12 mouse cellular contexts compared by ENCODE assay signal in the genomic region with DNA sequence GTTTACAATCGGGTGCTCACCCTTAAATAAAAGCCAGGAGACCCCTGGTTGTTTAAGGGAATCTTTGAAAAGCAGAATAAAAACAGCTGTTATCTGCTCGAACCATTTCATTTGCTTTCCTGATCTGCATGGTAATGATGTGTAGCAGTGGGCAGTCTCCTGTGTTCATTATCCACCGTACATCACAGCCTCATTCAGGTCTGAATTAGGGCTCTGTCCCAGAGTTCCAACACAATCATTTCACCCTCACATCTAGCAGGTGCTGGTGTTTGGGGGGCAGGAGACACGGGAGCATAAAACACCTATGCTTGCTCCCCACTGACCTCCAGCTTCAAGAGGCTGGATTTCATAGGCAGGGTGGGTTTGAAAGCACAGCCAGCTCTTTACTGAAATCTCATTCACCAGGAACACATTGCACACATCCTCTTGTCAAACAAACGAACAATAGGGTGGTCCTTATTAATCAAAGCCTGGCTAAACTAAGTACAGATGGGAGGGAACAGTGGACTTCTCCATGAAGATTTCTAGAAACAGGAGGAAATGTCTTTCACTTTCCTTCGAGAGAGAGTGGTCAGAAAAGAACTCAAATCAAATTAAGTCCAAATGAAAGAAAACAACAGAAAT.
DNase-seq lines count a peak whose midpoint lies in the region; ATAC-seq and TF ChIP-seq lines count a peak whose summit lies in the region.
"Had no signal": no experiment of that assay in that cellular context is flagged by ENCODE, and none has a peak within 500 bp of the region (broad histone marks: within the 10 kb centered on the region; RNA-seq: fewer than 3 reads in every experiment).

No protein-coding gene starts in this region.

- TF ChIP-seq CTCF in intestine, postnatal 0 days (IDR thresholded peaks at IDR 0.05; ENCODE audit: low read depth) = no peak
- no peak for TF ChIP-seq CTCF in lung, postnatal 0 days (IDR thresholded peaks at IDR 0.05)

- H3K36me3 ChIP-seq in intestine, embryonic 14.5 days (ENCODE audit: control insufficient read depth, insufficient read depth, low read length) = no peaks in the 10 kb centered on the region
- no peaks in the 10 kb centered on the region for H3K36me3 ChIP-seq in intestine, postnatal 0 days (ENCODE audit: control insufficient read depth, insufficient read depth)
- H3K36me3 ChIP-seq in forebrain, embryonic 16.5 days (ENCODE audit: control insufficient read depth, insufficient read depth) = no peaks in the 10 kb centered on the region
- no peaks in the 10 kb centered on the region for H3K36me3 ChIP-seq in lung, postnatal 0 days (ENCODE audit: insufficient read depth, low read length)
- H3K36me3 ChIP-seq: embryonic facial prominence, embryonic 13.5 days had no signal

- no peak overlapping the region for H3K9ac ChIP-seq in intestine, embryonic 14.5 days (ENCODE audit: low read length)
- H3K9ac ChIP-seq in intestine, postnatal 0 days (ENCODE audit: low read depth, low read length) = no peak overlapping the region
- no peak overlapping the region for H3K9ac ChIP-seq in forebrain, embryonic 16.5 days (replicated peaks; ENCODE audit: low read depth, low read length)
- no peak overlapping the region; the same call in 1 of the 2 replicates for H3K9ac ChIP-seq in lung, postnatal 0 days (replicated peaks; ENCODE audit: low read depth)
- H3K9ac ChIP-seq: embryonic facial prominence, embryonic 13.5 days had no signal

- TF ChIP-seq EP300 in lung, postnatal 0 days (IDR thresholded peaks at IDR 0.05) = peak; percentile 92

- ATAC-seq in intestine, embryonic 14.5 days (replicated peaks; ENCODE audit: low FRiP score, low TSS enrichment, low read depth) = no peak
- no peak for ATAC-seq in intestine, postnatal 0 days
- ATAC-seq in forebrain, embryonic 16.5 days = peak; percentile 46; the same call in 1 of the 2 replicates
- peak; percentile 85 for ATAC-seq in lung, postnatal 0 days
- ATAC-seq: CD4-positive, CD25-positive, alpha-beta regulatory T cell, adult 4 months had no signal

- WGBS in intestine, embryonic 14.5 days = 23% methylated on average over 6 of the region's 6 CpGs
- 31% methylated on average over 6 of the region's 6 CpGs for WGBS in intestine, postnatal 0 days
- WGBS in forebrain, embryonic 16.5 days = 10% methylated on average over 6 of the region's 6 CpGs
- WGBS in lung, postnatal 0 days = 23% methylated on average over 6 of the region's 6 CpGs

- H3K4me2 ChIP-seq in intestine, embryonic 14.5 days (ENCODE audit: low read length) = peak overlapping the region; percentile 3; the same call in 1 of the 2 replicates
- no peak overlapping the region for H3K4me2 ChIP-seq in intestine, postnatal 0 days (replicated peaks; ENCODE audit: low read depth)
- H3K4me2 ChIP-seq in forebrain, embryonic 16.5 days (ENCODE audit: low read length) = peak overlapping the region; percentile 42
- peak overlapping the region; percentile 27; the same call in 1 of the 2 replicates for H3K4me2 ChIP-seq in lung, postnatal 0 days (replicated peaks; ENCODE audit: low read depth, low read length)
- H3K4me2 ChIP-seq: heart, embryonic 11.5 days had no signal

- no peak for DNase-seq in intestine, embryonic 14.5 days (ENCODE audit: low spot score)
- peak; percentile 69 for DNase-seq in lung, postnatal 0 days (ENCODE audit: low spot score)
- DNase-seq in retina, embryonic 14.5 days (ENCODE audit: low spot score) = peak; percentile 33
- DNase-seq in cerebellum, postnatal 10 days = no peak
- DNase-seq in thymus, postnatal 0 days (ENCODE audit: low spot score) = no peak
- no peak for DNase-seq in cerebellum, adult 9-11 months
- DNase-seq: kidney, postnatal 36 days had no signal

- H3K4me1 ChIP-seq in intestine, embryonic 14.5 days (replicated peaks; ENCODE audit: control insufficient read depth, insufficient read depth, low read length) = peaks cover 10% of the 10 kb centered on the region; the same call in 1 of the 2 replicates
- no peaks in the 10 kb centered on the region for H3K4me1 ChIP-seq in intestine, postnatal 0 days (replicated peaks; ENCODE audit: control insufficient read depth, insufficient read depth, low read length)
- peaks cover 18% of the 10 kb centered on the region for H3K4me1 ChIP-seq in forebrain, embryonic 16.5 days (replicated peaks; ENCODE audit: control insufficient read depth, insufficient read depth, low read length)
- no peaks in the 10 kb centered on the region; the same call in 1 of the 2 replicates for H3K4me1 ChIP-seq in lung, postnatal 0 days (ENCODE audit: insufficient read depth, low read depth, low read length)

- H3K9me3 ChIP-seq in intestine, embryonic 14.5 days (ENCODE audit: control insufficient read depth, low read length) = no peaks in the 10 kb centered on the region
- no peaks in the 10 kb centered on the region for H3K9me3 ChIP-seq in intestine, postnatal 0 days (ENCODE audit: control insufficient read depth)
- H3K9me3 ChIP-seq in forebrain, embryonic 16.5 days (ENCODE audit: control insufficient read depth, low read length) = no peaks in the 10 kb centered on the region
- H3K9me3 ChIP-seq in lung, postnatal 0 days (ENCODE audit: low read length) = no peaks in the 10 kb centered on the region
- H3K9me3 ChIP-seq: embryonic facial prominence, embryonic 13.5 days had no signal

- H3K4me3 ChIP-seq in intestine, embryonic 14.5 days (ENCODE audit: low read depth, low read length) = no peak overlapping the region
- H3K4me3 ChIP-seq in intestine, postnatal 0 days (ENCODE audit: low read depth, low read length) = no peak overlapping the region
- no peak overlapping the region for H3K4me3 ChIP-seq in forebrain, embryonic 16.5 days (replicated peaks; ENCODE audit: low read length)
- no peak overlapping the region for H3K4me3 ChIP-seq in lung, postnatal 0 days (ENCODE audit: low read depth, low read length)
- H3K4me3 ChIP-seq: embryonic facial prominence, embryonic 13.5 days had no signal

- H3K27ac ChIP-seq in intestine, embryonic 14.5 days (ENCODE audit: low read depth) = peak overlapping the region; percentile 22; the same call in 1 of the 2 replicates
- no peak overlapping the region for H3K27ac ChIP-seq in intestine, postnatal 0 days (ENCODE audit: low read depth, low read length)
- no peak overlapping the region for H3K27ac ChIP-seq in forebrain, embryonic 16.5 days (ENCODE audit: low read length)
- peak overlapping the region; percentile 74 for H3K27ac ChIP-seq in lung, postnatal 0 days (ENCODE audit: low read length)
- H3K27ac ChIP-seq: embryonic facial prominence, embryonic 13.5 days had no signal

- H3K27me3 ChIP-seq in intestine, embryonic 14.5 days (replicated peaks; ENCODE audit: control insufficient read depth, insufficient read depth, low read length) = no peaks in the 10 kb centered on the region
- no peaks in the 10 kb centered on the region for H3K27me3 ChIP-seq in intestine, postnatal 0 days (replicated peaks; ENCODE audit: control insufficient read depth, insufficient read depth, low read length)
- no peaks in the 10 kb centered on the region for H3K27me3 ChIP-seq in forebrain, embryonic 16.5 days (replicated peaks; ENCODE audit: control insufficient read depth, insufficient read depth, low read length)
- no peaks in the 10 kb centered on the region for H3K27me3 ChIP-seq in lung, postnatal 0 days (replicated peaks; ENCODE audit: insufficient read depth, low read length)
- H3K27me3 ChIP-seq: embryonic facial prominence, embryonic 13.5 days had no signal

Comparison
In these comparisons a context has a peak if more than half of its experiments do, and no peak if none do; other contexts are left out.
1. H3K27ac ChIP-seq: peak in intestine, embryonic 14.5 days (single experiment) and lung, postnatal 0 days (single experiment); none in intestine, postnatal 0 days (single experiment) and forebrain, embryonic 16.5 days (single experiment).
2. ATAC-seq: peak in forebrain, embryonic 16.5 days (single experiment) and lung, postnatal 0 days (single experiment); none in intestine, embryonic 14.5 days (single experiment) and intestine, postnatal 0 days (single experiment).
3. DNase-seq: peak in lung, postnatal 0 days (single experiment) and retina, embryonic 14.5 days (single experiment); none in intestine, embryonic 14.5 days (single experiment), cerebellum, postnatal 10 days (0 of 2), thymus, postnatal 0 days (single experiment) and cerebellum, adult 9-11 months (single experiment).